Mouse (Mus musculus) midbrain, embryonic 12.5 days (tissue): ENCODE results near the gene 3110040N11Rik. TPM values are rescaled to one million over a fixed set of nuclear protein-coding genes. Genes with fewer than 3 reads are reported as not detected.

Experiments used
- ATAC-seq: fragments of 200-750 bp; cut with Nextera tagmentation; 2 replicates; pipeline ENCODE4 v1.8.0; 2017; ENCODE audit warnings: low read depth, moderate TSS enrichment, moderate library complexity; ENCODE audit not compliant: low FRiP score
- H3K27ac ChIP-seq: fragments of 300-500 bp; sonication (generic); replicated peaks from 2 replicates; pipeline ENCODE4 v1.5.1; 2016; ENCODE audit warnings: mild to moderate bottlenecking
- H3K27me3 ChIP-seq: fragments of 300-500 bp; sonication (generic); 2 replicates; pipeline ENCODE4 v1.6.1; 2016; ENCODE audit warnings: mild to moderate bottlenecking
- H3K36me3 ChIP-seq: fragments of 300-500 bp; sonication (generic); 2 replicates; pipeline ENCODE4 v1.6.1; 2016
- H3K4me1 ChIP-seq: fragments of 300-500 bp; sonication (generic); 2 replicates; pipeline ENCODE4 v1.6.1; 2016
- H3K4me2 ChIP-seq: fragments of 300-500 bp; sonication (generic); replicated peaks from 2 replicates; pipeline ENCODE4 v1.6.1; 2016; ENCODE audit warnings: mild to moderate bottlenecking, moderate library complexity
- H3K4me3 ChIP-seq: fragments of 300-500 bp; sonication (generic); 2 replicates; pipeline ENCODE4 v1.5.1; 2016; ENCODE audit warnings: mild to moderate bottlenecking
- H3K9ac ChIP-seq: fragments of 300-500 bp; sonication (generic); replicated peaks from 2 replicates; pipeline ENCODE4 v1.6.1; 2016; ENCODE audit warnings: mild to moderate bottlenecking, moderate library complexity
- H3K9me3 ChIP-seq: fragments of 300-500 bp; sonication (generic); 2 replicates; pipeline ENCODE4 v1.6.1; 2016; ENCODE audit warnings: mild to moderate bottlenecking
- WGBS: fragments of 180-500 bp; shearing (Covaris S2); methylation state at CpG from one replicate; pipeline ENCODE4 v1.1.7; 2016; 5-methylcytosine and 5-hydroxymethylcytosine counted together
- polyA plus RNA-seq: library from polyadenylated mRNA; unstranded; fragments of >200 nt; fragmentation: Nextera tagmentation; extraction: Ambion mirVana; gene quantifications from 2 replicates; pipeline ENCODE4 v1.2.1, GENCODE M21; 2016

3110040N11Rik gene
- polyA plus RNA-seq, 1 experiment from 2014 or later = 43.2 TPM

DNA sequence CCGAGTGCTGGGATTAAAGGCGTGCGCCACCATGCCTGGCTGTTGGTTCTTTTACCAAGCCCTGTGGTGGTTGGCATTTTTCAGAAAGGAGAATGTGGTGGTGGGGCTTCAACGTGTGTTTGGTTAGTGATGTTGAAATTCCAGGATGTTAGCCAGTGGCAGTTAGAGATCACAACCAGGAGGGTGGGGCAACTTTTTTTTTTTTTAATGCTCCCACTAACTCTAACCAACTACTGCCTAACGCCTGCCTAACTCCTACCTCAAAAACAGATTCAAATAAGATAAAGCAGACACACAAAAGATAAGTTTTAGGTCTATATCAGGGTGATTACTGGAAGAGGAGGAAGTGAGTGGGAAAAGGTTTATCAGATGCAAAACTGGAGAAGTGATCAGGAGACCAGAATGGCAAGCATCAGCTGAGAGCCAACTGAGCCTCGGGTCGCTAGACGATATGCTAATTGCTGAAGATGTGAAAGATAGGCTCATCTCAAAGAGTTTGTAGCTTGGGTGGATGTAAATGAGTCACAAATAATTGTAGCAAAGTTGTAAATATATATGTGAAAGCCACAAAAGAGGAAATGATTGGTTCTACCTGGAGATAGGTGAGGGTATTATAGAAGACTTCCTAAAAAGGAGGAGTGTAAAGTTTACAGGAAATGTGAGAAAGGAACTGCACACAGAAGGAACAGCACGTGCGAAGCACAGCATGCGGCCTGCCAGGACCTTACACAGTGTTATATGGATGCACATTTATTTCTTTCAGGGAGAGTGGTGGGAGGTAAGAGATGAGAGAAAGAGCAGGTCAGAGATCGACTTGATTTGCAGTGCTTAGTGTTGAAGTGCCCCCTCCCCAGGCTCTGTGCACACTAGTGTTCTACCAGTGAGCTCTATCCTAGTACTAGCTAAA, 56.8 kb downstream of the 3110040N11Rik start:
- Histone ChIP-seq H3K4me1 (no peaks in the 10 kb centered on the region), H3K27ac (no peak overlapping the region), H3K9ac (no peak overlapping the region), H3K36me3 (no peaks in the 10 kb centered on the region), H3K9me3 (no peaks in the 10 kb centered on the region), H3K4me2 (no peak overlapping the region), H3K4me3 (no peak overlapping the region), H3K27me3 (no peaks in the 10 kb centered on the region)
- no peak for ATAC-seq
- 90% methylated on average over 12 of the region's 12 CpGs for WGBS

Other genes with a start within 250 kb of the 3110040N11Rik start
- 0.09 and 0.29 TPM in 2 replicates for gene Fsd2, start 222.5 kb downstream of the 3110040N11Rik start, polyA plus RNA-seq
- 5.5 and 7.6 TPM in 2 replicates for gene Whamm, start 218.2 kb downstream of the 3110040N11Rik start, polyA plus RNA-seq
- 20.7 and 22.7 TPM in 2 replicates for gene Homer2, start 82.0 kb downstream of the 3110040N11Rik start, polyA plus RNA-seq
- 129 and 135 TPM in 2 replicates for gene Ramac, start 26.6 kb downstream of the 3110040N11Rik start, polyA plus RNA-seq
- gene Btbd1, start 40.0 kb upstream of the 3110040N11Rik start, polyA plus RNA-seq = 105 and 113 TPM in 2 replicates
- not detected in 2 replicates for gene Gm10160, start 66.3 kb upstream of the 3110040N11Rik start, polyA plus RNA-seq
- 10.5 and 13.5 TPM in 2 replicates for gene Tm6sf1, start 69.5 kb upstream of the 3110040N11Rik start, polyA plus RNA-seq
- 54.1 and 62.0 TPM in 2 replicates for gene Hdgfl3, start 145.0 kb upstream of the 3110040N11Rik start, polyA plus RNA-seq
- 0.27 and 0.42 TPM in 2 replicates for gene Bnc1, start 202.8 kb upstream of the 3110040N11Rik start, polyA plus RNA-seq